Mouse (Mus musculus): ENCODE results near the gene Zfp385c.

GRCm38 (mm10) chr11:100720345-100720744 is 28.1 kb upstream of the Zfp385c start:
- no peak for TF ChIP-seq CTCF (IDR thresholded peaks at IDR 0.05; ENCODE audit: extremely low read depth, insufficient read depth, low read length)
- TF ChIP-seq POLR2A (IDR thresholded peaks at IDR 0.05; ENCODE audit: extremely low read depth, insufficient read depth, low read length) = no peak

All from cortical plate, adult 2 months (tissue).